Mouse (Mus musculus) bone marrow macrophage, adult 2 months (primary cell): ENCODE results near the gene Cnih3. TPM values are rescaled to one million over a fixed set of nuclear protein-coding genes. Genes with fewer than 3 reads are reported as not detected.

ENCODE experiments used
- H3K27ac ChIP-seq: 2 replicates; pipeline ENCODE4 v1.5.1; 2012; ENCODE audit warnings: low read depth, low read length; ENCODE audit not compliant: insufficient read depth
- H3K4me1 ChIP-seq: 2 replicates; pipeline ENCODE4 v1.6.1; 2012; ENCODE audit warnings: low read length; ENCODE audit not compliant: control insufficient read depth, insufficient read depth
- H3K4me3 ChIP-seq: 2 replicates; pipeline ENCODE4 v1.5.1; 2012; ENCODE audit warnings: mild to moderate bottlenecking, low read length, moderate library complexity; ENCODE audit not compliant: insufficient read depth
- CTCF ChIP-seq: IDR thresholded peaks from 2 replicates; pipeline ENCODE4 v1.5.1; 2012; ENCODE audit warnings: low read depth, mild to moderate bottlenecking, low read length, moderate library complexity
- POLR2A ChIP-seq: IDR thresholded peaks from 2 replicates; pipeline ENCODE4 v1.6.1; 2012; ENCODE audit warnings: mild to moderate bottlenecking, low read depth, low read length, borderline replicate concordance
- polyA plus RNA-seq: library from polyadenylated mRNA; stranded (reverse); fragments of >200 nt; gene quantifications from 2 replicates; pipeline ENCODE4 v1.2.4, GENCODE M21; 2012; ENCODE audit not compliant: missing spikeins, insufficient read depth, insufficient read length

The Cnih3 gene
- not detected in 2 replicates for polyA plus RNA-seq

DNA sequence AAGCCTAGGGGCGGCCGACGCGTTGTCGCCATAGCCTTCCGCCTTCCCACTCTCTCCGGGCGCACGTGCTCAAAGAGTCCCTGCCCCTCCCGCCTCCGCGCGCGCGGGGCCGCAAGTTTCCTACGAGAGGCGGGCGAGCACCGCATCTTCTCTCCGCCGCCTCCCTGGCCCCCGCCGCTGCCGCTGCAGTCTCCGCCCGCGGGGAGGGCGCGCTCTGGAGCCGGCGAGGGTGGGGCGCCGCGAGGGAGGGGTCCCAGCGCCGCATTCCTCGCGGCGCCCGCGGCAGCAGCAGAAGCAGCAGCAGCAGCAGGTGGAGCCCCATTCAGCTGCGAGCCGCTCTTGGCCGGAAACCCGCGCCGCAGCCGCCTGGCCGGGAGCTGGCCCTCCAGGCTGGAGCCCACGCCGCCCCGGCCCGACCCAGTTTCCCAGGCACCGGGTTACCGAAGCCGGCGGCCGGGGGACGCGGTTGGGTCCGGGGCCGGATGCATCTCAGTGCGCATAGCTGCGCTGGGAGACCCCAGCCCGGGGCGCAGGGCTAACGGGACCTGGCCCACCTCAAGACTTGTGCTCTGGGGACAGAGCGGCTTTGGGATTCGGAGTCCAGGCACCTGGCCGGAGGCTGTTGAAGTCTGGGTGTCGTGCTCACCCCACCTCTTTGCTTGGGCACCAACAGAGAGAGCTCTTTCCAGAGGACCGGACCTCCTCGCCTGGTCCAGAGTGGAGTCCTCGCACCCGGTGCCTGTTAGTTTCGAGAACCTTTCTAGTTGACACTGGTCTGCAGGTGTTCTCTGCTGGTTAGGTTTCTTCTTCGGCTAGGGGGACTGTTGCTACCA, at the start of gene Cnih3:
TSS of gene Cnih3 (plus strand) at position 262 of the 833 bp plus-strand sequence.
- Histone ChIP-seq H3K4me3 (peak within 1 kb of the TSS; percentile 11), H3K4me1 (peaks cover 3% of the 10 kb centered on the region; the same call in 1 of the 2 replicates), H3K27ac (no peak within 1 kb of the TSS)
- TF ChIP-seq POLR2A (no peak), CTCF (no peak)

DNA sequence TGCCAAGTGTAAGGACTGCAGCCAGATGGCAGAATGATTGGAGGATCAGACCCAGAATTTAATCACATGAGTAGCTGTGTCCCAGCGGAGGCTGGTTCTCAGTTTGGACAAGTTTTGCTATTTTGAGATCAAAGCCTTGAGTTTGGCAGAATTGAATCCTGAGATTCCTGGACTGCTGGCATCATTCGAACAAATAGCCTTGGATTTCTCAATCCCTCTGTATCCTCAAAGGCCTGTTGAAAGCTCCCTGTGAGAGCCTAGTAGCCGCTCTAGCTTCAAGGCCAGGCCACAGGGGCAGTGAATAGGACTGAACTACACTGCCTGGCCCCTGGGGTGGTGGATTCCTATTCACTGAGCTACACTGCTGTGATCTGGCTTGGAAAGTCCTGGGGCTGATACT, 44.4 kb upstream of the Cnih3 start:
- no peaks in the 10 kb centered on the region for H3K4me1 ChIP-seq
- H3K27ac ChIP-seq: no peak overlapping the region
- no peak for TF ChIP-seq POLR2A
- TF ChIP-seq CTCF: no peak
- H3K4me3 ChIP-seq: no peak overlapping the region

DNA sequence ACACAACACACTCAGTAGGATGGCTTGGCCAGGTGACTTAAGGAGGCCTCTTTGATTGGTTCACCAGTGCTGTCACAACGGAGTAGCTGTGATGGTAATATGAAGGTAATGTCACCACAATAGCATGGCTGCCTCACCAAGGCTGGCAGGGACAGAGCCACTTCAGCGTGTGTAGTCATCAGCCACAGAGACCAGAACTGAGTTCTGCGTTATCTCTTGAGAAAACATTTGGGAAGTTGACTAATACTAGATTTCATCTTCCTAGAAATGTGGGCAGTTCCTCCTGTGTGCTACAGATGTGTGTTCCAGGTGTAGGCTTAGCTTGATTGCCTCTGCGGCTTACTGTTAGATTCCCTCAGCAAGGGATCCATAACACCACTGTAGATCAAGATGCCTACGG, 41.7 kb upstream of the Cnih3 start:
- Histone ChIP-seq H3K4me1 (no peaks in the 10 kb centered on the region), H3K27ac (no peak overlapping the region), H3K4me3 (no peak overlapping the region)
- TF ChIP-seq CTCF: no peak
- no peak for TF ChIP-seq POLR2A

DNA sequence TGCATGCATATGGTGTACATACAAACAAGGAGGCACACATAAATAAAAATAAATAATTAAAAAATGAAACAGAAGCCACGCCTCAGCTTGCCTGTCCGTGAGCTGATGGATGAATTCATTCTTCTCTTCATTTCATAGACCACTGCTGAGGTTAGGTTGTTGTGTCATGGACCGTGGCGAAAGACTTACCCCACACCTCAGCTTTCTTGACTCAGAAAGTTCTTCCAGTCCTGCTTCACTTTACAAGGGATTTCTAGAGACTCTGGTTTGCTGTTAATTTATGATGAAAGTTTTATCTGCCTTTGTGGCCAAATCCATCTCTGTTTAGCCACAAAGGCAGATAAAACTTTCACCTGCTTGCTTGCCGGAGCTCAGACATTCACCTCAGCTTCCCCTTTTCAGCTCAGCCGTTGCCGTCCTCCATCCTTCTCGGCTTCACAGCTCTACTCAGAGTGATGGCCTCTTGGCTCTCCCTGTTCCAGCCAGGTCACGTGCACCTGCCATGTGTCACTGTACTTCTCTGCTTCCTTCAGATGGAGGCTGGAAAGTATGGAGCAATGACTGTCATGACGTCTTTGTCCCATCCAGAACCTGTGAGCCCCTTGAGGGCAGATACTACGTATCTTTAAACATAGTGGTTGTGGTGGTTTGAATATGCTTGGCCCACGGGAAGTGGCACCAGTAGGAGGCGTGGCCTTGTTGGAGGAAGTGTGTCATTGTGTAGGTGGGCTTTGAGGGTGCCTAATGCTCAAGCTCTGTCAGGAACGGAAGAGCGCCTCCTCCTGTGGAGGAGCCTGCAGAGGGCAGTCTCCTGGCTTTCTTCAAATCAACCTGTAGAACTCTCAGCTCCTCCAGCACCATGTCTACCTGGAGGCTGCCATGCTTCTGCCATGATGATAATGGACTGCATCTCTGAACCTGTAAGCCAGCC, 40.0 kb upstream of the Cnih3 start:
- H3K4me3 ChIP-seq: no peak overlapping the region
- H3K4me1 ChIP-seq: peaks cover 11% of the 10 kb centered on the region
- H3K27ac ChIP-seq: no peak overlapping the region
- TF ChIP-seq POLR2A: no peak
- no peak for TF ChIP-seq CTCF

DNA sequence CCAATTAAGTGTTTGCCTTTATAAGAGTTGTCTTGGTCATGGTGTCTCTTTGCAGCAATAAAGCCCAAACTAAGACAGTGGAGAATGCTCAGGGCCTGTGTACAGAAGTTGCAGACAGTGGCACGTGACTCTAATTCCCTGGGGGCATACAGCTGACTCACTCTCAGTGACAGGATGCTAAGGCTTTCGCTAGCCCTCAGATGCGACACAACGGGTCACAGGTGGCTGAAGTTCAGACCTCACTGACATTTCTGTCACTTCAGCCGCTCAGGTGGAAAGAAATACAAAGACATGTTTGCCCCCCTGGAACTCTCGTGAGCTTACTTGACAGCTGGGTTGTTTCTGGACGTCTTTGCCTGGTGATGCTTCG, 39.4 kb upstream of the Cnih3 start:
- no peak overlapping the region for H3K4me3 ChIP-seq
- TF ChIP-seq CTCF (no peak), POLR2A (no peak)
- H3K27ac ChIP-seq: no peak overlapping the region
- peaks cover 12% of the 10 kb centered on the region for H3K4me1 ChIP-seq

DNA sequence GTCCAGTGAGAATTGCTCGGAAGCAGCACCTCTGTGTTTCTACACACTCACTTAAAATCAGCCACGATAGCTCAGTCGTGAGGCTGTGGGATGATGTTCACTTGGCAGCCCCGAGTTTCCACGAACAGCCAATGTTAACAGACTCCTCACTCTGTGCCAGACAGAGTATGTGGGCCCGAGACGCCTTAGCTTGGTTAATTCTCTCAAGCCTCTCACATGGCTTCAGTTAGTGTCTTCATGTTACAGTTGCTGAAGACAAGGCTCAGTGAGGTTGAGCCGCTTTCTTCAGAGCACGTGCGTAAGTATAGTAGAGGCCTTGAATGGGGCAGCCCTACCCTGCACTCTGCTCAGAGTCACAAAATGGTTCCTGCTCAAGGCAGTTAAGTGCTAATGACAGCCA, 38.1 kb upstream of the Cnih3 start:
- no peak for TF ChIP-seq POLR2A
- TF ChIP-seq CTCF: no peak
- peaks cover 12% of the 10 kb centered on the region for H3K4me1 ChIP-seq
- no peak overlapping the region for H3K4me3 ChIP-seq
- no peak overlapping the region for H3K27ac ChIP-seq

DNA sequence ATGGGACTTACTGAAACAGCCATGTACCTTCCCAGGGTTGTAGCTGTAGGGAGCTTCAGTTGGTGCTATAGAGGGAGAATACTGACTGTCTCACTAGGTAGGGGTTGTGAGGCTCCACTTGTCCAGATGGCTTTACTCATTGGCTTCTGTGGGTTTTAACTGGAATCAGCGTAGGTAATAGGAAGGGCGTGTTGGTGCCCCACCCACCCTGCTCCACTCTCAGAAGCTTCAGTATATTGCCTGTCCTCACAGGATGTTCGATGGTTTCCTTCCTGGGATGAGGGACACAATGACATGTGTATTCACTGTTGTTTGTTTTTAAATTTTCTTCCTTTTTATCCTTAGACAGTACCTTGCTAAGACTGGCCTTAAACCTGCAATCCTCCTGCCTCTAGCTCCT, 37.1 kb upstream of the Cnih3 start:
- Histone ChIP-seq H3K4me1 (peaks cover 12% of the 10 kb centered on the region), H3K27ac (no peak overlapping the region), H3K4me3 (no peak overlapping the region)
- no peak for TF ChIP-seq CTCF

DNA sequence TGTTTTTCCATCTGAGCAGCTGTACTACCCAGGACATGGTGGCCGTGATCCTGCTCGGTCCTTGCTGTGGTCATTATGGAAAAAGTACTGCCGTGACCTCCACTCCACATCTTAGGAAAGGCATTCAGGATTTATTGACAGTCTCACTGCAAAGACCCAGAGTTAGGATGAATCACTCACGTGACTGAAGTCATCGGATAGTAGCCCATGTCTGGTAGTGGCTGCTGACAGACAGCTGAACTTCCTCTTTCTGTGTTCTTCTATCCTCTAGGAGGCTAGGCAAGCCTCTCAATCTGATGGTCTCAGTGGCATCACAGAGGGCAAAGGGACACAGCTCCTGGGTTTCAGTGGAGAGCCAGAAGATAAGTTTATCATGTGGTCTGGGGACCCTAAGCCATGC, 35.9 kb upstream of the Cnih3 start:
- H3K4me3 ChIP-seq: no peak overlapping the region
- H3K4me1 ChIP-seq: peaks cover 12% of the 10 kb centered on the region
- TF ChIP-seq POLR2A (no peak), CTCF (no peak)
- H3K27ac ChIP-seq: no peak overlapping the region

DNA sequence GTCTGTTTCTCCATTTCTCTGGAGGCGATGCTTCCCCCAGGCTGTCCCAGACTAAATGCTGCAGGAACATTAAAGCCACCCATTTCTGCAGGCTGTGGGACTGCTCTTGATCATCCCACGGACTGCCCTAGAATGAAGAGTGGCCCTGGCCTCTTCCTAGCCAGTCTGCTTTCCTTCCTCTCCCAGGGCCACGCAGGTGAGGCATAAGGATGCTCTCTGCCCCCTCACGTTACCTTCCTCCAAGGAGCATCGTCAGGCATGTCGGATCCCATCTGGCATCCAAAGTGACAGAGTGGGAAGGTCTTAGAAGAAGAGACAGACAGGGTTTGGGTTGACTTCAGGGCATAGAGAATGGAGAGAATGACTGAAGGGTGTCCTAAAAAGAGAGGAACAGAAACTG, 33.0 kb upstream of the Cnih3 start:
- TF ChIP-seq CTCF: no peak
- no peak for TF ChIP-seq POLR2A
- Histone ChIP-seq H3K4me3 (no peak overlapping the region), H3K27ac (no peak overlapping the region), H3K4me1 (peaks cover 12% of the 10 kb centered on the region)

DNA sequence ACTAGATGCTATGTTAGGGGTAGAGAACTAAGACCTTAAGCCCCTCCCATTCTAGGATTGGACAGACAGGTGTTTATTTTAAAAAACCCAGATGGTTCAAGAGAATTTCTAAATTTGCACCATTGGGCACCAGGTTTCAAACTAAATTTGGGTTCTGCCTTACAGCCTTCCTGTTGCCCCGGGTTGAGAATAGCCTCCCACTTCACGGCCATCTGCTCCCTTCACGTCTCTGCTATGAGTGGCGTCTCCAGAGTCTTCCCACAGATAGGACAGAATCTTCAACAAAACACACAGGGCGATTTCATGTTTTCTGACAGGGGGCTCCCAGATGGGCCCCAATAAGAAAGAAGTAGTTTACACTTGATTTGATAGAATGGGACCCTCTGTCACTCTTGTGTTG, 31.3 kb upstream of the Cnih3 start:
- Histone ChIP-seq H3K4me3 (no peak overlapping the region), H3K4me1 (peaks cover 11% of the 10 kb centered on the region), H3K27ac (no peak overlapping the region)
- TF ChIP-seq POLR2A: no peak
- TF ChIP-seq CTCF: no peak
